In genomic region chr11:103675556-103675955, GRCm38 (mm10) we compare ENCODE assay signal across 8 mouse cellular contexts. TPM values are rescaled to one million over a fixed set of nuclear protein-coding genes. Genes with fewer than 3 reads are reported as not detected.
A peak's percentile ranks its signal among the peaks of the same experiment; 100 is the strongest.
DNase-seq lines count a peak whose midpoint lies in the region; ATAC-seq and TF ChIP-seq lines count a peak whose summit lies in the region.

No protein-coding gene starts in this region.

- DNase-seq in liver, adult 2 months (ENCODE audit: extremely low read depth, low read depth, low spot score) = peak; percentile 40
- DNase-seq in adrenal gland, postnatal 25 days = peak; percentile 17
- peak; percentile 46 for DNase-seq in embryo, embryonic 9.5 days (ENCODE audit: extremely low spot score)
- DNase-seq in hindbrain, postnatal 0 days (ENCODE audit: low spot score) = peak; percentile 88
- peak; percentile 85 to 94 for DNase-seq in left cerebral cortex, postnatal 25 days (ENCODE audit: low spot score in 2 of 2)
- DNase-seq in thymus, adult 2 months = peak; percentile 61

- H3ac ChIP-seq in myocyte (ENCODE audit: control insufficient read depth, insufficient read length) = no peak overlapping the region

- ATAC-seq in liver, embryonic 12.5 days = no peak
- peak; percentile 64; the same call in 1 of the 2 replicates for ATAC-seq in hindbrain, postnatal 0 days

- H3K4me2 ChIP-seq in liver, embryonic 12.5 days = no peak overlapping the region
- H3K4me2 ChIP-seq in hindbrain, postnatal 0 days (ENCODE audit: low read depth, low read length) = no peak overlapping the region
- no peak overlapping the region for H3K4me2 ChIP-seq in myocyte (ENCODE audit: low read depth)

- TF ChIP-seq CTCF in liver, adult 2 months (IDR thresholded peaks at IDR 0.05; ENCODE audit: low read depth, low read length) = peak; percentile 81
- TF ChIP-seq CTCF in hindbrain, postnatal 0 days (IDR thresholded peaks at IDR 0.05; ENCODE audit: low read depth) = peak; percentile 97
- peak; percentile 70; the same call in 1 of the 2 replicates for TF ChIP-seq CTCF in thymus, adult 2 months (IDR thresholded peaks at IDR 0.05; ENCODE audit: borderline replicate concordance, control insufficient read depth, extremely low read depth, insufficient read depth, low read length, poor library complexity)

- no peaks in the 10 kb centered on the region for H3K79me2 ChIP-seq in liver, adult 2 months (ENCODE audit: control insufficient read depth, insufficient read depth, low read length)
- no peaks in the 10 kb centered on the region for H3K79me2 ChIP-seq in myocyte (ENCODE audit: control insufficient read depth, insufficient read depth)

- no peak overlapping the region for H3K27ac ChIP-seq in liver, adult 2 months (replicated peaks; ENCODE audit: insufficient read depth, low read depth, low read length)
- no peak overlapping the region for H3K27ac ChIP-seq in liver, embryonic 12.5 days
- H3K27ac ChIP-seq in hindbrain, postnatal 0 days = no peak overlapping the region
- no peak overlapping the region for H3K27ac ChIP-seq in thymus, adult 2 months (ENCODE audit: control insufficient read depth, insufficient read depth, low read length)

- no peaks in the 10 kb centered on the region for H3K9me3 ChIP-seq in liver, embryonic 12.5 days (replicated peaks)
- H3K9me3 ChIP-seq in hindbrain, postnatal 0 days (ENCODE audit: low read length) = no peaks in the 10 kb centered on the region

- TF ChIP-seq POLR2A in liver, adult 2 months (IDR thresholded peaks at IDR 0.05; ENCODE audit: extremely low read depth, insufficient read depth, low read length) = no peak
- no peak for TF ChIP-seq POLR2A in myocyte (IDR thresholded peaks at IDR 0.05; ENCODE audit: insufficient read length, low read depth)
- no peak for TF ChIP-seq POLR2A in thymus, adult 2 months (IDR thresholded peaks at IDR 0.05; ENCODE audit: control insufficient read depth, extremely low read depth, insufficient read depth, low read length, poor library complexity)

- no peaks in the 10 kb centered on the region for H3K4me1 ChIP-seq in liver, adult 2 months (ENCODE audit: control insufficient read depth, insufficient read depth, low read length)
- H3K4me1 ChIP-seq in liver, embryonic 12.5 days = no peaks in the 10 kb centered on the region
- H3K4me1 ChIP-seq in hindbrain, postnatal 0 days (ENCODE audit: insufficient read depth, low read length) = no peaks in the 10 kb centered on the region
- no peaks in the 10 kb centered on the region for H3K4me1 ChIP-seq in thymus, adult 2 months (replicated peaks; ENCODE audit: control insufficient read depth, insufficient read depth, low read length)

- H3K9ac ChIP-seq in liver, adult 2 months (ENCODE audit: low read depth, low read length) = no peak overlapping the region
- H3K9ac ChIP-seq in liver, embryonic 12.5 days = no peak overlapping the region
- no peak overlapping the region for H3K9ac ChIP-seq in hindbrain, postnatal 0 days (replicated peaks; ENCODE audit: low read length)

- intact Hi-C loops in left cerebral cortex, postnatal 25 days (cut with DNase I) = loop anchor here (1.0 to 10.0 kb wide), 3 partner anchors 36 to 321 kb away; no protein-coding TSS in a partner anchor

- peaks cover 15% of the 10 kb centered on the region for H3K36me3 ChIP-seq in liver, adult 2 months (ENCODE audit: control insufficient read depth, insufficient read depth, low read length)
- peaks cover 39% of the 10 kb centered on the region for H3K36me3 ChIP-seq in liver, embryonic 12.5 days
- peaks cover 25% of the 10 kb centered on the region for H3K36me3 ChIP-seq in hindbrain, postnatal 0 days (ENCODE audit: insufficient read depth, low read length)
- H3K36me3 ChIP-seq in myocyte (ENCODE audit: control insufficient read depth, insufficient read depth) = peaks cover 43% of the 10 kb centered on the region
- H3K36me3 ChIP-seq in thymus, adult 2 months (ENCODE audit: control insufficient read depth, insufficient read depth, low read length) = peaks cover 25% of the 10 kb centered on the region

- no peaks in the 10 kb centered on the region for H3K27me3 ChIP-seq in liver, adult 2 months (ENCODE audit: control insufficient read depth, insufficient read depth, low read length)
- H3K27me3 ChIP-seq in liver, embryonic 12.5 days (replicated peaks) = no peaks in the 10 kb centered on the region
- no peaks in the 10 kb centered on the region for H3K27me3 ChIP-seq in hindbrain, postnatal 0 days (ENCODE audit: insufficient read depth, low read length)
- no peaks in the 10 kb centered on the region for H3K27me3 ChIP-seq in myocyte (ENCODE audit: control insufficient read depth, insufficient read depth, insufficient read length)
- no peaks in the 10 kb centered on the region for H3K27me3 ChIP-seq in thymus, adult 2 months (ENCODE audit: control insufficient read depth, insufficient read depth, low read length)

- WGBS in liver, adult 2 months = 60% methylated on average over 3 of the region's 3 CpGs
- WGBS in liver, embryonic 12.5 days (ENCODE audit: insufficient replicate concordance) = 41% methylated on average over 3 of the region's 3 CpGs
- 36% methylated on average over 3 of the region's 3 CpGs for WGBS in hindbrain, postnatal 0 days
- WGBS in thymus, adult 2 months = 58% methylated on average over 3 of the region's 3 CpGs

- no peak overlapping the region for H3K4me3 ChIP-seq in liver, adult 2 months (ENCODE audit: insufficient read depth, low read depth, low read length)
- H3K4me3 ChIP-seq in liver, embryonic 12.5 days = no peak overlapping the region
- no peak overlapping the region for H3K4me3 ChIP-seq in hindbrain, postnatal 0 days (ENCODE audit: low read length)
- no peak overlapping the region for H3K4me3 ChIP-seq in myocyte
- no peak overlapping the region for H3K4me3 ChIP-seq in thymus, adult 2 months (ENCODE audit: control insufficient read depth, insufficient read depth, low read length)

TF ChIP-seq in myocyte, 11 proteins besides CTCF, POLR2A, EP300 and RAD21:
- peak; percentile 12 for TF ChIP-seq POLR2AphosphoS2 (IDR thresholded peaks at IDR 0.05; ENCODE audit: insufficient read length, low read depth)
- no peak for TF ChIP-seq TCF3 (IDR thresholded peaks at IDR 0.05; ENCODE audit: insufficient read length, low read depth)

RNA-seq across cellular contexts. Expression of gene Gosr2, which starts 22.1 kb away (rescaled TPM):
- 52.8 and 55.0 TPM in 2 replicates for total RNA-seq in liver, adult 2 months (2014; rRNA removed)
- polyA plus RNA-seq in liver, adult 2 months (2012; rRNA removed) = 70.2 and 77.8 TPM in 2 replicates
- 54.4 and 55.2 TPM in 2 replicates for polyA plus RNA-seq in liver, embryonic 12.5 days (2016; fragmentation: Nextera tagmentation; extraction: Ambion mirVana)
- 76.0 and 82.7 TPM in 2 replicates for total RNA-seq in adrenal gland, postnatal 25 days (2021)
- total RNA-seq in hindbrain, postnatal 0 days (2014; rRNA removed) = 101 and 102 TPM in 2 replicates
- 93.3 and 99.4 TPM in 2 replicates for polyA plus RNA-seq in hindbrain, postnatal 0 days (2015; fragmentation: Nextera tagmentation; extraction: Ambion mirVana)
- 10 to 100 TPM; 70.8 to 72.4 TPM for total RNA-seq in left cerebral cortex, postnatal 25 days (2021)
- 73.9 TPM for polyA plus RNA-seq in myocyte (2012; fragmentation: generic; extraction: Trizol)
- 99.8 and 101 TPM in 2 replicates for polyA plus RNA-seq in thymus, adult 2 months (2012; rRNA removed)

RNA-seq across cellular contexts. Expression of gene Rprml, which starts 26.2 kb away (rescaled TPM):
- not detected in 2 replicates for total RNA-seq in liver, adult 2 months (2014; rRNA removed)
- polyA plus RNA-seq in liver, adult 2 months (2012; rRNA removed) = not detected in 2 replicates
- not detected in 2 replicates for polyA plus RNA-seq in liver, embryonic 12.5 days (2016; fragmentation: Nextera tagmentation; extraction: Ambion mirVana)
- total RNA-seq in adrenal gland, postnatal 25 days (2021) = 0.64 TPM in 1 of 2 replicates, not detected in the other
- total RNA-seq in hindbrain, postnatal 0 days (2014; rRNA removed) = 10.5 and 13.6 TPM in 2 replicates
- polyA plus RNA-seq in hindbrain, postnatal 0 days (2015; fragmentation: Nextera tagmentation; extraction: Ambion mirVana) = 5.9 and 6.3 TPM in 2 replicates
- total RNA-seq in left cerebral cortex, postnatal 25 days (2021) = 10 to 100 TPM; 84.4 to 96.3 TPM
- polyA plus RNA-seq in myocyte (2012; fragmentation: generic; extraction: Trizol) = 0.04 TPM
- polyA plus RNA-seq in thymus, adult 2 months (2012; rRNA removed) = 0.09 TPM in 1 of 2 replicates, not detected in the other

RNA-seq across cellular contexts. Expression of gene Lyzl6, which starts 36.9 kb away (rescaled TPM):
- not detected in 2 replicates for total RNA-seq in liver, adult 2 months (2014; rRNA removed)
- polyA plus RNA-seq in liver, adult 2 months (2012; rRNA removed) = not detected in 2 replicates
- not detected in 2 replicates for polyA plus RNA-seq in liver, embryonic 12.5 days (2016; fragmentation: Nextera tagmentation; extraction: Ambion mirVana)
- not detected in 2 replicates for total RNA-seq in adrenal gland, postnatal 25 days (2021)
- not detected in 2 replicates for total RNA-seq in hindbrain, postnatal 0 days (2014; rRNA removed)
- polyA plus RNA-seq in hindbrain, postnatal 0 days (2015; fragmentation: Nextera tagmentation; extraction: Ambion mirVana) = not detected in 2 replicates
- total RNA-seq in left cerebral cortex, postnatal 25 days (2021) = not detected
- not detected for polyA plus RNA-seq in myocyte (2012; fragmentation: generic; extraction: Trizol)
- not detected in 2 replicates for polyA plus RNA-seq in thymus, adult 2 months (2012; rRNA removed)

RNA-seq across cellular contexts. Expression of gene Gm884, which starts 54.6 kb away (rescaled TPM):
- total RNA-seq in liver, adult 2 months (2014; rRNA removed) = not detected in 2 replicates
- not detected in 2 replicates for polyA plus RNA-seq in liver, adult 2 months (2012; rRNA removed)
- polyA plus RNA-seq in liver, embryonic 12.5 days (2016; fragmentation: Nextera tagmentation; extraction: Ambion mirVana) = not detected in 2 replicates
- total RNA-seq in adrenal gland, postnatal 25 days (2021) = not detected in 2 replicates
- total RNA-seq in hindbrain, postnatal 0 days (2014; rRNA removed) = not detected in 2 replicates
- polyA plus RNA-seq in hindbrain, postnatal 0 days (2015; fragmentation: Nextera tagmentation; extraction: Ambion mirVana) = 0.03 TPM in 1 of 2 replicates, not detected in the other
- not detected for total RNA-seq in left cerebral cortex, postnatal 25 days (2021)
- polyA plus RNA-seq in myocyte (2012; fragmentation: generic; extraction: Trizol) = not detected
- not detected in 2 replicates for polyA plus RNA-seq in thymus, adult 2 months (2012; rRNA removed)

Comparison
In these comparisons a context has a peak if more than half of its experiments do, and no peak if none do; other contexts are left out.
1. DNase-seq: peak in every context shown above with its lines; median percentile 90 in left cerebral cortex, postnatal 25 days; 88 in hindbrain, postnatal 0 days; 61 in thymus, adult 2 months; 46 in embryo, embryonic 9.5 days; 40 in liver, adult 2 months; 17 in adrenal gland, postnatal 25 days.